Mouse (Mus musculus) layer of hippocampus, adult 9-10 months (tissue): ENCODE measurements at regions not wholly inside any gene's neighbourhood (a gene's known extent, or its start where the extent isn't known, plus 50 kb on each side); places are given as distances from the start of the nearest gene placed in this dataset.
"Not testable (repeated sequence)": the region's sequence is repeated elsewhere in the genome, so short reads cannot be mapped to it uniquely, and the experiment has no call there.

Source experiments
- DNase-seq: peaks from one replicate; pipeline ENCODE4 v3.0.0; 2022; ENCODE audit warnings: low spot score

DNA sequence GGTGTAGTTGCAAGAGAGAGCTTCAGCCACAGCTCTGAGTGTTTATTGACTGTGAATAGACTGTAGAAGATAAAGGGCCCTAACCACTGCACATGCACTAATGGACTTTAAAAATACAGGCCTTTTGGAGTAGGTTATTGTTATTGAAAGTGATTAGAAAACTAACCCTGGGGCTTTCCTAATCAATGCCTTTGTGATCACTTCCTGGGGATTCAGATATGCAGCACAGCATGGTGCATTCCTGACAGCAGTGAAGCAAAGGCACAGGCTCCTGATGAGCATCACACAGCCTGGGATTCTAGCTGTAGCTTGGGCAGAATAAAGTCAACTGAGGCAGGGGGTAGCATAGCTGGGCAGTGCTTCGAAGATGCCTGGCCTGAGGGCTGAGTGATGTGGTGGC lies 87.3 kb downstream of the Gm11077 start:
- DNase-seq = no peak

DNA sequence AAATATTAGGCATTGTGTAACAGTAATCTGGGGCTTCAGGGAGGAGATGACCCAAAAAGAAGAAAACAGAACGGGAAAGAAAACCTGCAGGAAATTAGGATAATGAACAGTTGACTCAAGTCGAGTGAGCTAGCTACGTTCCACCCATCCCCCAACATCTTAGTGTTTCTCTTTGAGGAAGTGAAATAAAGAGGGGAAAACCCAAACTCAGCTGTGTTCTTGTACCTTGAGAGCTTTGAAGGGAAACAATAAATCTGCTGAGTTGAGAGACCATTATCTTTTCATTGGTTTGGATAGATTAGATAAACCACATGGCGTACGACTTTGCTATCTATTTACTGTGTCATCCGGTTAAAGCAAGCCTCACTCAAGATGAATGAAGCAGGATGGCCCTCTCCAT lies 87.7 kb downstream of the Gm11077 start:
- no peak for DNase-seq

DNA sequence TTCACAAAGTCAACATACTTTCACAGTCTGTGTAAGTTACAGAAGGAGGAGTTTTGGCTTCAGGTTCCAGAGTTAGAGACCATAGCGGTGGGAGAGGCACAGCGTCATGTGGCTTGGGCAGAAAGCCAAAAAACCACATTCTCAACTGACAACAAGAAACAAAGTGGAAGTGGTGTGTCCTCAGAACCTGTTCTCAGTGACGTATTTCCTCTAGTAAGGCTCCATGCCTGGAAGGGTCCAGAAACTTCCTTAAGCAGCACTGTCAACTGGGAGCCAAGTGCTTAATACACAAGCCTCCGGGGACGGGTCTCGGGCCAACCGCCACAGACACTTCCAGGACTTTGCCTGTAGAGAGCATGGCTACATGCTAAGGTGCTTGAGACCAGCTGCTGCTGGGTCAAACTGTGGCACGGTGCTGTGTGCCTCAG lies 90.4 kb downstream of the Gm11077 start:
- no peak for DNase-seq

DNA sequence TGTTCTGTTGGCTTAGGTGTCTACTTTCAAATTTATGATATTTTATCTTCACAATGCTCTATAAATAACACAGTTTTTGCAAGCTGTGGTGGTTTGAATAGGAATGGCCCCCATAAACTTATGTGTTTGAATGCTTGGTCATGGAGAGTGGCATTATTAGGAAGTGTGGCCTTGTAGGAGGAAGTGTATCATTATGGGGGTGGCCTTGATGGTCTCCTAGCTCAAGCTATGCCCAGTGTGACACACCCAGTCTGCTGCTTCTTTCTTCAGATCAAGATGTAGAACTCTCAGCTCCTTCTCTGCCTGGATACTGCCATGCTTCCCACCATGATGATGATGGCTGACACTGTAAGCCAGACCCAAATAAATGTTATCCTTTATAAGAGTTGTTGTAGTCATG lies 97.4 kb downstream of the Gm11077 start:
- DNase-seq = no peak

DNA sequence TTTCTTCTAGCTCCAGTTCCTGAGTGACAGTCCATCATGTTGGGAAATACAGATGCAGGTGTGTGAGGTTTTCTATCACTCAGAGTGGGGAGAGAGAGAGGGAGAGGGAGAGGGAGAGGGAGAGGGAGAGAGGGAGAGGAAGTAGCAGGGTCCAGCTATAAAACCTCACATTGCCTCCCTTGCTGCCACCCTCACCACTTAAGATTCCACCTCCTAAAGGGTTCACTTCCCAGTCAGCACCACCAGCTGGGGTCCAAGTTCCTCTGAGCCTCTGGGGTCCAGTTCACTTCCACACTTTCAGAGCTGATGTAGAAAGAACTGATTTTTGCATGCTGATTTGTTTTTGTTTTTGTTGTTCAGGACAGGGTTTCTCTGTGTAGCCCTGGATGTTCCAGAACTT lies 98.6 kb downstream of the Gm11077 start:
- no peak for DNase-seq

DNA sequence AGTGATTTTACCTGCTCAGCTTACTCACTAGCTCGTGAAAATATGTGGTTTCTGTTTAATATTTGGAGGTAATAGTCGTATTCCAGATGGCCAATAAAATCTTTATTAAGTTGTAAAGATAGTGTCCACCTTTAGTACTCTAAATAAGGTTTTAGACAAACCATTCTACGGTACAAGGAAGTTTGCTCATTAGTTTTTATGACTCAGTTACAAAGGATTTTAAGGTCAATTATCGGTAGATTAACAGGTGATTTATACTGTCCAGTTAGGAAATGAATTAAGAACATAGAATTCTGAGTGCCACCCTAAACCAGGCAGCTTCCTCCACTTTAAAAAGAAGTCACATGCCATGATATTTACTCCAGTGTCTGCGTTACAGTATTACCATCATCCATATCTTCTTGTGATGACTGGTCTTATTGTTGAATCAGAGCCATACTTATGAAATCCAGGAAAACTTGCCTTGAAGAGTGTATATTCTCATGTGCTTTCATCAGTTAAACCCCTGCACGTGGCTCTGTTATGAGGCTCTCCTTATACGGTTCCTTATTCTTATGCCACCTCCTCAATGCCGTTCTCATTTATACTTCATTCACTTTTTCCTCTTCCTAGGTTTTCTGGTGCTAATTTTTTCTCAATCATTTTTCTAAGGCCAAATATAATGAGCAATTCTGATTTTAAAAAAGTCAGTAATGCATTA lies 114.4 kb downstream of the Gm11077 start:
- no peak for DNase-seq

DNA sequence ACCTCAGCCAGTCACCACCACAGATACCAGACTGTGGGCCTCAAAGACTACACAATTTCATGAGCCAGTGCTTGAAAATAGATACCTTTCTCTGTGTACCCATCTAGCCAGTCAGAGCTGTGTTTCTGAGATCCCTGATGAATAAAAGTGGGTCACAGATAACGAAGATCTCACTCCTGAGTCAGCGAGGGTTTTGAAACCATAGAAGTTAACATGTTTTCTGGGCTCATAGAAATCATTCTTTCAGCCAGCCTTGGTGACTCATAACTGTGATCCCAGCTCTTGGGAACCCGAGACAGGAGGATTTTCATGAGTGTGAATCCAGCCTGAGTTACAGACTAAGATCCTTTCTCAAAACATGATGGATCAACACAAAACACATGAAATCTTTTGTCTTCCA lies 118.1 kb downstream of the Gm11077 start:
- DNase-seq = no peak

DNA sequence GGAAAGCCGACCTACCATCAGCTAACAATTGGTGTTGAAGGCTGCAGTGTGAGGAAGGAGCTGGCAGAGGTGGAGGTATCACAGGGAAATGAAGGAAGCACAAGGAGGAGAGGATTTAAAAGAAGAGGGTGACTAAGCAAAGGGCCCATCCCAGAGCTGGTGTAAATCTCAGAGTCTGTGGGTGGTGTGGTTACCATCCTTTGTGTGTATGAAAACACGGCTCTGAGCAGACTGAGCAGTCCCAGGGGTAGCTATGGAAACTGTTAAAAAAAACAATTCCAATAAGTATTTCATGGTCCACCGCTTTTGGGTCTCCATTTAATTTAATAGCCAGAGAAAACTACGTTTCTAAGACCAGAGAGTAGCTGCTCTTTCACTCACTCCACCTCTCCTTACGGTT lies 123.3 kb downstream of the Gm11077 start:
- no peak for DNase-seq

DNA sequence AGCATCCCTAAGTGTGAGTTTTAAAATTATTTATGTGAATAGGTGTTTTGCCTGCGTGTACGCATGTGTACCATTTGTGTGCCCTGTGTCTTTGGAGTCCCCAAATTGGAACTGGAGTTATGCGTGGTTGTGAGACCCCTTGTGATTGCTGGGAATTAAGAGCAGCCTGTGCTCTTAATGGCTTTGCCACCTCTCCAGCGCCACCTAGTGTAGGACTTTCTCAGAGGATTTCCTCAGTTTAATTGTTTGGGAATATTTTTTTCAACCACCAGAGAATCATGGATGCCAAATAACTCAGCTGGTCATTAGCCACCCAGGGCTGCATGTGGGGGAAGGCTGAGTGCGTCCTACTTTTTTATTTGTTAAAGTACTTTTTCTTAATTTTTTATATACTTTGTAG lies 124.4 kb downstream of the Gm11077 start:
- DNase-seq = peak; percentile 59

DNA sequence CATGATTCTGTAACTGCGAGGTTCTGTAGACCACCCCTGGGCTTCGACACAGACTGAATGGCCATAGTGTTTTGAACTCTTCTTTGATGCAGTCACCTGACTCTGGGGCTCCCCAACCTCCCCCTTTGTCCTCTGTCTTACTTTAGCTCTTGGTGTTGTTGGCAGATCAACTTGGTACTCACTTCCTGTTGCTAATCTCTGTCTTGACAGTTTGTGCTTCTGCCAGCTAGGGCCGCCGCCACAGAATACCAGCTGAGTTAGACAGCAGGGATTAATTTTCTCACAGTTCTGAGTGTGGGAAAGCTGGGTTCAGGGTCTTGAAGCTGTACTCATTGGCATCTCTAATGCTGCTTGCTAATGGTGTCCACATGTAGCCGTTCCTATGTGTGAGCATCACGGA lies 125.6 kb downstream of the Gm11077 start:
- DNase-seq = no peak

DNA sequence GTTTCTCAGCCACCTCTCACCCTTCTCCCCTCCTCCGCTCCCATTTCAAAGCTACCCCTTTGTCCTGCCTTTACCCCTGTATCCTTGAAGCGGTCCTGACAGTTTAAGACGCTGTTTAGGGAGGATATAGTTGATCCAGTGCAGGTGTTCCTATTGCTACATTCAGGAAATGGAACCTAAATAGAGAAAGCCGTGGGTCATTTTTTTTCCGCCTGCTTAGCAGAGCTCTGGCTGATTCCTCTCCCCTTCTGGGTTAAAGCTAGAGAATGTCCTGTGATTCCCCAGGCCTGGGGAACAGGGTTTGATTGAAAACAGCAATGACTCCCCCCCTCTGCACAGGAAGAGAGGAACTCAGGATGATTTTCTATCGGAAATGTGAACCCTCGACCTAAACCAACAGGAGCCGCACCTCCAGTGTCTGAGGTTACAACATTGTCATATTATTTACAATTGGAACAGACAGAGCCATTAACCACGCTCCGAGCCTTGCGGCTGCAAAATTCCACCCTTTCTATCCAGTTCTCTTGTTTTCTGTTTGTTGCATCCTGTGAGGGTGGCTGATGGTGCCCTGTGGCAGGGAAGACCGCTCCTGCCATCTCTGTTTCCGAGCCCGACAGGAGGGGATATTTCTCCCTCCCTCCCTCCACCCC lies 127.5 kb downstream of the Gm11077 start:
- no peak for DNase-seq

DNA sequence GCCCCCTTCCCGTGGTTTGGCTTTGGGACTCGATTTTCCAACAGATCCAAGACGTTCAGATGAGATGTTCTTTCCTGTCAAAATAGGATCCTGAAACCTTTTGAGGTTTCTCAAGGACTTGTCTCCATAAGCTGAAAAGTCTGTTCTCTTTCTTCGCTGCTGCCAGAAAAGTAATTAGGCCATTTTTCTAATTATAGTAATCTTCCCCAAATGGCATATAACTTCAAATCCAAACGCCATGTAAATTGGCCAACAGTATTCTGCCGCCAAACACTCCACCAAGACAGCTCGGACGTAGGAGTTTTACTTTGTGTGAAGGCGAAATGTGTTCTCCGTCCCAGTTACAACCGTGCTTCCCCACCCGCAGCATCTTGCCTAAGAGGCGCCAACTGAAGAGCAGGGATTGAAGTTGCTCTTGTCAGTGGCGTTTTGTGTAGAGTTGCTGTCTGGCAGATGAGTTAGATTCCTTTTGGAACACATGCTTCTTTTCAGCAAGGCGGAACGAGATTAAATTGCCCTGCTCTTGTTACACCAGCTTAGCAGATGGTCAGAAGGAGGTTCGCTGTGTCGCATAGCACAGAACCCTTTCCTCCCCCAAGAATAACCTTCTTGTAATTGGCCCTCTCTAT lies 128.1 kb downstream of the Gm11077 start:
- DNase-seq = no peak

DNA sequence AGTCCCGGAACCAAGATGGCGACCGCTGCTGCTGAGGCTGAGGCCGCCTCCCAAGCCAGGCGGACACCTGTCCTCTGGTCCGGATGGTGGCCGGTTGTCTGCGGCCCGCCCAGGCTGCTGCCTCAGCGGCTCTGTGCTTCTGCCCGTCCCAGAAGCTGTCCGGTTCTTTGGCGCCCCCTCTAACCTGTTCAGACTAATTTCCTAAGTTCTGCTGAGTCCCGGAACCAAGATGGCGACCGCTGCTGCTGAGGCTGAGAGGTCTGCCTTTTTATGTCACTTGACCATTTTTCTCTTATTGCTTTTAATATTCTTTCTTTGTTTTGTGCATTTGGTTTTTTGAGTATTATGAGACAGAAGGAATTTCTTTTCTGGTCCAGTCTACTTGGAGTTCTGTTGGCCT lies 140.4 kb downstream of the Gm11077 start:
- not testable (repeated sequence) for DNase-seq

DNA sequence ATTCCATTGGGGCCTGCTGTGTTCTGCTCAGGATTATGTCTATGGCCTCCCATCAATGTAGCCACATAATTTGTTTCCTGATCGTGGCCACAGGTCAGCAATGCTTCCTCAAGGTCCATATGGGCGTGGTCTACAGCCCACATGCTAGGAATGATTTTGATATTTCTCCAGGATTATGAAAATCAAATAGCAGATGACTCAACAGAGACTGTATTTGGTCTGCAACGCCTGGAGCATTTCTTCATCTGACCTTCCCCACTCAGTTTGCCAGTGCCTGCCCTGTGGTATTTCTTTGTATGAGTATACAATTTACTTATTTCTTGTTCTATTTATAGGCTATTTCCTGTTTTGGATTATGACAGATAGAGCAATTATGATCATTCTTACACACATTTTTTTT lies 145.7 kb downstream of the Gm11077 start:
- no peak for DNase-seq

DNA sequence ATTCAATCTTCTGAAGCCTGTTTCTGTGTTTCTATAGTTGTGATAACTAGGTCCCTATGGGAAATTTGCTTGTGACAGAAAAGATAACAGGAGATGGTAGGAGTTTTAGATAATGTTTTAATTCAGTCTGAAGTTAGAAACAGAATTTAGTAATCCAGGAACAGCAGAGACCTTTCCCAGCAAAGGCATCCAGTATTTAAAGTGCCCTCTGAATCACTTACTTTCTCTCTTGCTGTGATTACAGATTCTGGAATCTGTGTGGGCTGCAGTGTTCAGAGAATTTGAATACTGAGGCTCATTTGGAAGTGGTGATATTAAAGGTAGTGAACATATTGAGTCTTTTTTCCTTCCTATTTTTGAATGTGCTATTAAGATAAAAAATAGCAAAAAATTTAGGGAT lies 154.6 kb downstream of the Gm11077 start:
- DNase-seq = no peak

DNA sequence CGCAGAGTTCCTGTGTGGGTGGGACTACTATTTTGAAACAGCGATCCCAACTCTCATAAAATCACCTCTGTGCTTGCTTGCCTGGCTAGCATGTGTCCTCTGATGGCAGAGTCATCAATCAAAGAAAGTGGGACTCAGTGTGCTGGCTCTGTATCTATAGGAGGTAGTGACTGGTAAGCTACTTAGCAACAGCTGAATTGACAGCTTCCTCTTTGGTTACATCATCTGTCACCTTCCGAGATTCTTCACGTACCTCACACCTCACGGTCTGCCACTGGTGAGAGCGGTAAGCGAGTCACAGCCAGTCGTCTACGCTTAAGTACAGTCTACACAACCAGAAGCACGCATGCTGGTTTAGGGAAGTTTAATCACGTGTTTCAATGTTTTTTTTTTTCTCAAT lies 159.5 kb downstream of the Gm11077 start:
- DNase-seq = no peak

DNA sequence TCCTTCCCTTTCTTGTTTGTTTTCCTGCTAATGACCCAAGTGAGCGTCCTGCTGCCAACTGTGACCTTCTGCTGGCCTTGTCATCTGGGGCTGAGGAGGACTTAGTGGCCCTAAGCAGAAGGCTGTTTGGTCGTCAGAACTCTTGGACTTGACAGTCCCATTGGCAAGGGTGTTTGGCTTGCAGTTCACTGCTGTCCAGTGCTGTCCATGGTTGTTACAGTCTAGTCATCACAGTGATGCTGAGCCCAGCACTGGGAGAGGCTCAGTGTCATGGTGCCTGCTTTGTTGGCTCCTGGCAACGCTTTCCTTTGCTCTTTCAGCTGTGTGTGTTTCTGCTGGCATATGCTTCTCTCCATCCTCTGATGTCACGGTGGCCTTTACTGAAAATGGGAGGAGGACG lies 161.0 kb downstream of the Gm11077 start:
- DNase-seq = no peak

DNA sequence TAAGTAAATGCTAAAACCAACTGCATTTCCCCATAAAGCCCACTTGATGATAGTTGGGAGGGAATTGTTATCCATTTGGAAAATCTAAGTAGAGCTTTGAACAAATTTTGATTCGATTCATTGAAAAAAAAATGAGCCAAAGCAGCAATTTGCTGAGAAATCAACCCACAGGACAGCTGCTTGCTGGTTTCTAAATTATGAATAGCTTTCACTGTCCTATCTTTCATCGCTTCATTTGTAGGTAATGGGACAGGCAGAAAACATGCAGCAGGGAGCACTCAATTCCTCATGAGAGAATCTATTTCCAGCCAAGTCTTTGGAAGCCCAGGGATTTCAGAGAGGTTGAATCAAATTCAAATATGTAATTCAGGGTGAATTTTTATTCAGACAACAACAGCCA lies 161.5 kb downstream of the Gm11077 start:
- DNase-seq = no peak

DNA sequence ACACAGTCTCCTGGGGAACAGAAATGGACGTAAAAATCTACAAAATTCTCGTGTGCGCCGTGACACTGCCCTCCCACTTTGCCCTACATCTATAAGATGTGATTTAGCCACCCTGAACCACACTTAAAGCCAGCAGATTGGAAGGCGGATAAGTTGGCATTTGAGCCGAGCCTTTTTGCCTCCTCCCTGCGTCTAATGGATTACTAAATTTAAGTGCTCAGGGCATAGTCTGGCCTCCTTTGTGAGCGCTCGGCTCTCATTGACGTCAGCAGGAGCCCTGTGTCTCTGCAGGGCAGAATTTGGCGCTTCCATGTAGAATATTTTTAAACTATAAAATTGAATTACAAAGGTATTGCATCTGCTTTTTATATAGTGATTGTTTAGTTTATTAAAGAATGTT lies 165.4 kb downstream of the Gm11077 start:
- no peak for DNase-seq

DNA sequence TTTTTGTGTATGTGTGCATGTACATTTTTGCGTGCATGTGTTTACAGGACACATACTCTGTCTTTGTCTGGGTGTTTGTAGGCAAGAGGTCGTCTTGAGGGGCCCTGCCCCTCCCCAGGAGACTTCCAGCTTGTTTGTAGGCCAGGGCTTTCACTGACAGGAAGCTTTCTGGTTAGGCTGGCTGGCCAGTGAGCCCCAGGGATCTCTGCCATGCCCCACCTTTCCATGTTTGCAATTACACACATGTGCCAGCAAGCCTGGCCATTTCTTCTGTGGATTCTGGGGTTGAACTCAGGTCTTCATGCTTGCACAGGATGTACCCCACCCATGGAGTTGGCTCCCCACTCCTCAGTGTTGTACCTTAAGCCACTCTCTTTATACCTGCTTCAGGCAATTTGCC lies 166.4 kb downstream of the Gm11077 start:
- DNase-seq = no peak

DNA sequence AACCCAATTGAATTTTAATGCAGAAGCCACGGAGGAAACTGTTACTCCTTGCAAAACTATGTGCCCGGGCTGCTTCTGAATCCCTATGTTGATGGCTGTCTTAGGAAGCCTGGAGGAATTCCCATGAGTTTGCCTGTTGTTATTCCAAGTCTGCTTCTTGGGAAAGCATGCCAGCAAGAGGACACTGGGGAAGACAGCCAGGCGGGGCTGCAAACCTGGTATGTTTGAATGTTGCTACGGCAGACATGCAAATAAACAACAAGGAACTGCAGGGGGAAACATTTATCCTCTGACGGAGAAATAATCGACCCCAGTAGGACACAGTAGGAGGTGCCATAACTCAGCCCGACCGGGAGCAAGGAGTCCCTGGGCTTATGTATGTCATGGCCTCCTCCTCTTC lies 168.0 kb downstream of the Gm11077 start:
- DNase-seq = no peak

DNA sequence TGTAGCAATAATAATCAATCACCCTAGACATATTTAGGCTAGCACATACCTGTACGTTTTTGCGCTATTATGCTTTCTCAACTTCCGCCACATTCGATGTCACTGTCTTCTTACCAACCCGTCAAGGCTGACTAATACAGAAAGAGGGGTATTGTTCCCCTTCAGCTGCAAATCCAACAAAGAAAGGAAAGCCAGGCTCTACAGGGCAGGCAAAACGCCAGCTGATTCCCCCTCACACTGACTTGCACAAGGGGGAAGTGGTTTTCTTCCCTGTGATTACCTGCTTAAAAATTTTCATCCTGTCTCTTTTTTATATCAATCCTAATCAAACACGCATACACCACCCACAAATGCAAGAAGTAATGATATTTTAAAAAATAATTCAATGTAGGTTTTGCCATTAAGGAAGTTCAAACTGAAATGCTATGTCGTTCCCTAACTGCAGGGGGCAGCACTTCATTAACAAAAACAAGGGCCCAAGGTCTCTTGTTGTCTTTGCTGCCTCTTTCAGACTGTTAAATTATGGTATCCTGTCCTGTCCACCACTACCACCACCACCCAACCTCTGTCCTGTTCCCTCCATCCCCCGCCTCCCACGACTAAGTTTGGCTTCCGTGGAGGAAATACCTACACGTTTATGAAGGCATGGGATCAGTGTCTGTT lies 195.4 kb downstream of the Gm11077 start:
- peak; percentile 9 for DNase-seq

DNA sequence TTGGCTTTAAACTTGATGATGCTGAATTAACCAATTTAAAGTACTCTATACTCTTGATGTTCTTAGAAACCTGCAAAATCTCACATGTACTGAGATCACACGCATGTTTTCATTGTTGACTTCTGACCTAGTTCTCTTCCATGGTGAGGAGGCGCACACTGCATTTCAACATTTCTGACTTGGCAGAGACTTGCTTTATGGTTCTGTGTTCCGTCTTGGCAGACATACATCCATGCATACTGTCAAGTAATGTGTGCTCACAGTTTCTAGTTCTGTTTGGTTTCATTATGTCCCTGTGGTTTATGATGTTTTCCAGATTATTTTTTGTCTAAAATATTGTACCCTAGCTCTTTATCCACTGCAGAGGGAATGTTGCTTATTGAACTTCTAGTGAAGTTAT lies 198.5 kb downstream of the Gm11077 start:
- no peak for DNase-seq
